Mouse (Mus musculus): Measurements from ENCODE around the gene Med13l.
A peak's percentile ranks its signal among the peaks of the same experiment; 100 is the strongest.
"Not testable (repeated sequence)": the region's sequence is repeated elsewhere in the genome, so short reads cannot be mapped to it uniquely, and the experiment has no call there.

The Med13l gene

DNA sequence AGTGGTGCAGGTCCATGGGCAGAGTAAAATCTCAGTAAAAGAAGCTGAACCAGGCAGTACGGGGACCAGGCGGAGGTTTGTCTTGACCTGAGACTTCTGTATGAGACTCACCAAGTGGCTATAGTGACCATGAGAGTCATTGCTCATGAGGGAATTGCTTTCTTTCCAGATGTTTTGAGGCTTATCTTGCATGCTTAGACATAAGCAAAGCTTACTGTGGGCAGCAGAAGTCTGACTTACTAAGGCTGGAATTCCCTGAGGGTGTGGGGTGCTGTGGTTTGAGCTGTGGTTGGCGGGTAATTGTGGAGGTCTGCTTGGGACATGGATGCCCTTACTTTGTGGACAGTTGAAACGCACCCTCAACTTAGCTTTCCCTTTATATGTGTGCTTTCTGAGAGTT lies 67.7 kb downstream of the Med13l start:
- no peak for DNase-seq (ENCODE audit: low read depth, low spot score)

DNA sequence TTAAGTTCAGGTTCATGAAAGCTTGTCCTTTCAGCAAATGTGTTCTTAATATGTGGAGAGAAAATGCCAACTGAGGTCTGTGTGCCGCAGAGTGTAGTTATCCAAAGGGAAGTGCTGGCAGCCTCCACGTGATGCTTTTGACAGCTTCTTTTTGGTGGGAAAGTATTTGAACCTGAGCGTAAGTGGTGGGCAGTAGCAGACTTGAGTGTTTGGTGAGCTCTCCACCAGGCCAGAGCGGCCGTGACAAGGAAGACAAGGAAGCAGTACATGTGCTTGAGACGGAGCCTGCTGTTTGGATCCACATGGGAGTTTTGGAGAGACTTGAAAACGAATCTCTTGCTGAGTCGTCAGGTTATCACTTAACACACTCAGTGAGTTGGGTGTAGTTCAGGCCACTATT lies 71.9 kb downstream of the Med13l start:
- DNase-seq (ENCODE audit: low read depth, low spot score), result no peak

DNA sequence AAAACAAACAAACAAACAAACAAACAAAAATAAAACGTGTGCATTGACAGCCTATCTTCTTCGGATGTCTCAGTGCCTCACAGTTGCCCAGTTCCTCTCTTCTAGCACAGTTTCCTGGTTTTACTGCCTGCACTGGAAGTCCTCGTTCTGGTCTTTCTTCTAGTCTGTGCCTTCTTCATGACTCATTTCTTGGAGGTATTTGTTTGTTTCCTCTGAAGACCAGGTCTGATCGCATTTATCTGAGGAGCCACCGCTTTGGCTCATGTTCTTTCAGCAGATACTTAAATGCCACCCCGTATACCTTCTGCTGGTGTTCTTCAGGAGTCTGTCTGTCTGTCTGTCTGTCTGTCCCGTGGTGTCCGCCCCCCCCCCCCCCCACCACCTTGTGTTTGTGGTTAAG lies 72.6 kb downstream of the Med13l start:
- peak; percentile 32 for DNase-seq (ENCODE audit: low read depth, low spot score)

DNA sequence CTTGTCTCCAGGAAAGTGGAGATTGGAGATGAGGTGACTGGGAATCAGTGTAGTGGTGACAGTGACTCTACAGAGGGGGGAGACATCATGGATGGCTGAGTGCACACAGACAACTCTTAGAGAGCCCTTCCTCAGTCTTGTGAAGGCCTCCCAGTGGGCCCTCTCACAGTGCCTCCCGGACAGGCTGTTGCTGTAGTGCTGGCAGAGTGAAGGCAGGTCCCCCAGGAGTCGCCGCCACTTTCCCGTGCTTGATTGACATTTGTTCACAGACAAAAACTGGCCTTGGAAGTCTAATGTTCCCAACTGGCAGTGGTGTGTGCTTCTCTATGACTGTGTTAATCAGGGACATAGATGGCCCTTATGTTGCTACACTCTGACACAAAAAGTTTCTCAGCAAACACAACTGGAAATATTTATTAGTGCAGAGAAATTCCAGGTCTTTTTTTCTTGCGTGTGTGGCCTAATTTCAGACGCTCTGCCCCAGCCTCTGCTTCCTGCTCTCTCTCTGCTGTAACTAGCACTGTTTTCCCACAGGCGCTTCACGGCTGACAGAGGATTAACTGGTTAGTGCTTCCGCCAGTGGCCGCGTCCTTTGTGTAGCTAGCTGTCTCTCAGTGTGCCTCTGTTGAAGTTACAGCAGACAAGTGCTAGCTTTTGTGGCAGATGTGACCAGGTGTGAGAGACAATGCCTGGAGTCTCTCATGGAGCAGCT lies 75.2 kb downstream of the Med13l start:
- no peak for DNase-seq (ENCODE audit: low read depth, low spot score)

DNA sequence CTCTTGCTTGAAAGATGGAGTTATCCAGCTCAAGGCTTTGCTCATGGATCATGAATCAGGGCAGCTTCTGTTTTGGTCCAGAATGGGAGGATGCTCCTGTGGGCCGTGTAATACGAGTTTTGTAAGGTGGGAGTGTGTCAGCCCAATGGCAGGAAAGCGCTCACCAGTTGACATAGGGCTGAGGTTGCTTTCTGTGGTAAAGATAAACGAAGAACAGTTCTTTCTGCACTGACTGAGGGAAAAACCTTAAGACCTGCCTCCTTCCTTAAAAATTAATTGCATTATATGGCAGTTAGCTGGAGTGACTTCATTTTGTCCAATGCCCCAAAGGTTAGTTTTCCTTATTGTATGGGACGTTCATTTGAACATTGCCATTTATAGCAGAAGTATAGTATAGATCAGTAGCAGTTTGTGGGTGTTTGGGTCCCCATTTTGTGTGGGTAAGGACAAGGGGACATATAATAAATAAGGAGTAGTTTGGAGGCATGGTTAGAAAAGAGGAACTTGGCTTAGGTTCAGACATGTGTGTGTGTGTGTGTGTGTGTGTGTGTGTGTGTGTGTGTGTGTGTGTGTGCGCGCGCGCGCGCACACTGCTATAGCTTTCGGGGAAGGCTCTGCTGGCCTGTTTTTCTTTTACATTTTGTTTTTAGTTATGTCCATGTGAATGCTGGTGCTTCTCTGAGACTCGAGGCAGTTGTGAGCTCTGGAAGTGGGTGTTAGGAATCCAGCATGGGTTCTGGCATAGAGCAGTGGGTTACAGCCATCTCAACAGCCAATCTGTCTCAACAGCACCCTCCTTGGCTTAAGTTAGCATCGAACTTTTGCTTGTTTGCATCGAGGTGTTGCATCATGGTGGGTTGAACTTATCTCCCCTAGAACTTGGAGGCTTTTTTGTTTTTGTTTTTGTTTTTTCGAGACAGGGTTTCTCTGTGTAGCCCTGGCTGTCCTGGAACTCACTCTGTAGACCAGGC lies 76.2 kb downstream of the Med13l start:
- no peak for DNase-seq (ENCODE audit: low read depth, low spot score)

DNA sequence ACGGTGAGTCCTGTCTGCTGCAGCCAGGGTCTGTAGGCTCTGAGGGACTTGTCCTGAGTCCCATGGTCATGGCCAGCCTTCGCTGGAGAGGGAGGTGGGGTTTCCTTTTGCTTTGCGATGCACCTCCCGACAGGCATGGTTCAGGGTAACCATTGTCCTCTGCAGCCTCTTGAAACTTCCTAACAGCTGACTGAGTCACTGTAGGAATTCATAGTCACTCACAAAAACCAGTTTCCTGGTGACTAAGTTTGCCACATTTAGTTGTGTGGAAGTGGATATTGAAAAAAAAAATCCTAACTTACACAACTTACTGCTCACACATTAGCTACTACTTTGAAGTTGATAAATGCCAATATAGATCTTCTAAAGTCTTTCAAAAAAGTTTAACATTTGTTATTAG lies 77.5 kb downstream of the Med13l start:
- no peak for DNase-seq (ENCODE audit: low read depth, low spot score)

DNA sequence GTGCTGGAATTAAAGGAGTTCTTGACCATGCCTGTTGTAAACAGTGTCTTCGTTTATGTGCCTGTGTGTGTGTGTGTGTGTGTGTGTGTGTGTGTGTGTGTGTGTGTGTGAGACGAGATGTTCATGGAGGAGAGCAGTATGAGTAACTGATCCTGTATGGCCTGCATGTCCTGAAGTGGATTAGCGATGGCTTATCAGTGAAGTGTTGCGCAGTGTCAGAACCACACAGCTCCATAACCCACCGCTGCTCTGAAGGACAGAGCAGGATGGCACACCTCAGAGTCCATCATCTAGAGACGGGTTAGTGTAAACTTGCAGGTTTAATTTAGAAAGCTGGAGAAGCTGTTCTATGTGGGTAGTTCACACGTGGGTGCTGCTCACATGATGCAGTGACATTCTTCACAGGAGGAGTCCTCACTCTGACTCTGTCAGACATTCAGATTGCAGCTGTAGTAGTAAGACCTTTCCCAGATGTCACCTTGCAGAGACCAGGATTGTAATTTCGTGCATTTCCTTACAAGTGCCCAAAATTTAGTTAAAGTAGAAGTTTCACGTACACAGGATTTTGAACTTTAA lies 78.1 kb downstream of the Med13l start:
- DNase-seq (ENCODE audit: low read depth, low spot score), result no peak

DNA sequence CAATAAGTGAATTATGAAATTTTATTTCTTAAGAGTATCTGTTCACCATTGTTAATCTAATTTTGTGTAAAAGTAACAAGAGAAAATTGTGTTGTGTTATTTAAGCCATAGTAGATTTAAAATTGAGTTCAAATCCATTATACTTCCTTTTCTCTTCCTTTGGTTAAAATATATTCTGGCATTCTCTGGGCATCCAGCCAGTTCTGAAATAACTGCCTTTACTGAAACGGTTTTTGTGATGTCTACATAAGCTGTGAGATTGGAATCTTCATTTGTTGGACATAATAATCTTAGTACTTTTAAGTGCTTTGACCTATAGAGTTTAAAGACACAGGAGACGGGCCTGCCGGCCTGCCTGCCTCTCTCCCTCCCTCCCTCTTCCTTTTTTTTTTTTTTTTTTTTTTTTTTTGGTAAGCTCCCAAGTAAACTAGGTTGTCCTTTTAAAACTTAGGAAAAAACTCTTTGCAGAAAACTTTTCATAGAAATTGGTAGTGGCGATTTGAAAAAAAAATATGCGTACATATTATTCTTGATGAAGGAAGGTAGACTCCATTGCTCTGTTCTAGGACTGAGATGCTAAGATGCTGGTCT lies 78.7 kb downstream of the Med13l start:
- no peak for DNase-seq (ENCODE audit: low read depth, low spot score)

DNA sequence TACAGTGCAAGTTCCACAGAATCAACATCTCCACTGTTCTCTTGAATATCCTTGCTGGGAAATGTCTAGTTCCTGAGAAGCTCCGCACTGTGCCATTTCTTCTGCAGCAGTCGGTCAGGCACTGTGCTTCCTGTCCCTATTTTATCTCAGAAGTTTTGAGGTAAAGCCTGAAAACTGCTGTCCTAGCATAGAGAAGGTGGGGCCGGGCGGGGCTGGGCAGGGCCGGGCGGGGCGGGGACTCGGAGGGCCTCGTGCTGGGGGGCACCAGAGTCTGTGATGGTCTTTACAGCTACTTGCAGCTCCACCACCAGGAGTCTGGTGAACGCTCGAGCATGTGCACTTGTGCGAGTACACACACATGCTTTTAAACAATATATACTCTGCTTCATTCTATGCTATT lies 83.6 kb downstream of the Med13l start:
- no peak for DNase-seq (ENCODE audit: low read depth, low spot score)

DNA sequence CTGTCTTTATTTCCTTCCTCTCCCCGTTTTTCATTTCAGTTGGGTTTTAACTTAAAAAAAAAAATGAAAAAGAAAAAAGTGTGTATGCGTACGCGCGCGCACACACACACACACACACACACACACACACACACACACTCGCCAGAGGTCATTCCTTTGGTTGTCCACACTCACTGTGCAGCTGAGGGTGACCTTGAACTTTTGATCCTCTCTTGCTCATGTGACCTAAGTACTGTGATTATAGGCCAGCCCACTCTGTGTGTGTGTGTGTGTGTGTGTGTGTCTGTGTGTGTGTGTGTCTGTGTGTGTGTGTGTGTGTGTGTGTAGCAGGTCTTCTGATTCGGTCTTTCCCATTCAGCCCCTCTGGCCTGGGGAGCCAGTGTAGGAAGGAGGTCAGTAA lies 84.0 kb downstream of the Med13l start:
- DNase-seq (ENCODE audit: low read depth, low spot score), result no peak

DNA sequence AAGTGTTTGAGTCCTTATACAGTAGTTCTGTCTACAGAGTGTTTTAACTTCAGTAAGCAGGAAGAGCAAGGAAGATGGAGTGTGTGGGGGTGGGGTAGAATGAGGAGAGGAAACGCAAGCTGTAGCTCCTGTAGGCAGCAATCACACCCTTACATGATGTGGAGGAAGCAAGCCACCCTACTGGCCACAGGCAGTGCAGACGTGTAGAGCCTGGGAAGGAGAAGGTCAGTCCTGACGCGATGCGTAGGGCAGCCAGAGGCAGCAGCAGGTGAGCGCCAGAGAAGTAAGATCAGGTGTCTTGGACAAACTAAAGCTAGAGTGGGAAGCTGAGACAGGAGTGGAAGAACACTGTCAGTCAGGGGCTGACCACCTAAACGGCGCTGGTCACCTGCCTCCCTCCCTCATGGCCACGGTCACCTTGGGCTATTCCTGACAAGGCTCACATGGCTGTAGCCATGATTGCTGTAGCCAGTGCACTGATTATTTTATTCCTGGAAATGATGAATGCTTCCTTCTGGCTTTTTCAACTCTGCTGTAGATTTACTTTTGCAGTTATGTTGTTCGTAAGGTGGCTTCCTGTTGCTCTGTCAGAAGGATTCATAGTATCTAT lies 84.8 kb downstream of the Med13l start:
- DNase-seq (ENCODE audit: low read depth, low spot score), result peak; percentile 48

DNA sequence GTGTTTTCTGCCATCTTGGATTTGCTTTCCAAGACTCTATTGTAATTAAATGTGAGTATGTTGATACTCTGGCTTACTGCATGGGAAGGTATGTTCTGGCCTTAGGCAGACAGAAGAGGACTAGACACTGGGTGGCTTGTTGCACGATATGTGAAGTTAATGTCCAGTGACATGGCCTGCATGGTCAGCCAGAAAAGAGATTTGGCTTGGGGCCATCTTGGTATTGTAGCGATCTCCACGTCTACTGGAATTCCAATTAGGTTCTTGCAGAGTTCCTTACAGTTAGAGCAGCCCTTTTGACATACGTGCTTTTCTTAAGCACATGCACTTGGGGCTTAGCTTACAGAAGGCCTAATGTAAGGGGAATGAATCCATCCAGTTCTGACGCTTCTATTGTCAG lies 86.4 kb downstream of the Med13l start:
- DNase-seq (ENCODE audit: low read depth, low spot score), result no peak

DNA sequence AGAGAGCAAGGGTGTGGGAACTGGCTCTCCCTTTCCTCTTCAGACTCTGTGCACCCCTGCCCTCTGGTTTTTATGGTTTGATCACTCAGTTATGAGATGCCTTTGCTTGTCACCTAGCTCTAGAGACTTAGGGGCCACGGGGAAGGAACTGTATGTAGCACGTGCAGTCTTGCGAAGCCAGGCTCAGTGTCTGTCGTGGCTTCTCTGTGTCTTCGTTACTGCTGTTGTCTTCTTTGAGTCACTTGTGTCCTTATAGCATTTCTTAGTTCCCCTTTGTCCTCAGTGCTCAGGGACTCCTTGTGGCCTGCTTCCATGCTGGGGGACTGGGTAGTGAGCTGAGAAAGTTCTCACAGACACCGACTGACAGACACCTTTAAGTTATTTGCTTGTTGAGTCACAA lies 86.9 kb downstream of the Med13l start:
- no peak for DNase-seq (ENCODE audit: low read depth, low spot score)

DNA sequence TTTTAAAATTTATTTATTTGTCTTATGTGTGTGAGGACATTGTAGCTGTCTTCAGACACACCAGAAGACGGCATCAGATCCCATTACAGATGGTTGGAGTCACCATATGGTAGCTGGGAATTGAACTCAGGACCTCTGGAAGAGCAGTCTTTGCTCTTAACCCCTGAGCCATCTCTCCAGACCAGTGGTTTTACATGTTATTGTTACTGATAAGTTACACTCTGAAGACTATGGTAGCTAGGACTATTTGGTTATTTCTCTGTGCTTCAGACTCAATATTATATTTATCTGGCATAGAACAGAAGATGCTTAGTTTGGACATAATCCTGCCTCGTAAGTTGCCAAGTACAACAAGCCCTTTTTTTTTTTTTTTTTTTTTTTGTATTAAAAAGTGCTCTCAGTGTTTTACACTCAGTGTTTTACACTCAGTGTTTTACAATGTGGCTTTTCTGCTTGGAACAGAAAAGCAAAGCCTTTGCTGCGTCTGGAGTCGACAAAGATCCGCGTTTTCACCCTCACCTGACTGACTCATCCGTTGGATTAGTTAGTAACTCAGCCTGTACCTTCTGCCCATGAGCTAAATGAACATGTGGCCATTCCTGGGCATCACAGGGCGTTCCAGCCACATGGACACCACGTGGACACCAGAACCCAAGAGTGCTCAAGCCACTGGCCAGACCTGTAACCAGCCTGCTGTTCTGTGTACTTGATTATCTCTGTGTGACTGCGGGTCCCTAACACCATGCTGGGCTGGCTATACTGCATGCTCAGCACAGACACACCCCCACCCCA lies 88.9 kb downstream of the Med13l start:
- DNase-seq (ENCODE audit: low read depth, low spot score), result no peak

DNA sequence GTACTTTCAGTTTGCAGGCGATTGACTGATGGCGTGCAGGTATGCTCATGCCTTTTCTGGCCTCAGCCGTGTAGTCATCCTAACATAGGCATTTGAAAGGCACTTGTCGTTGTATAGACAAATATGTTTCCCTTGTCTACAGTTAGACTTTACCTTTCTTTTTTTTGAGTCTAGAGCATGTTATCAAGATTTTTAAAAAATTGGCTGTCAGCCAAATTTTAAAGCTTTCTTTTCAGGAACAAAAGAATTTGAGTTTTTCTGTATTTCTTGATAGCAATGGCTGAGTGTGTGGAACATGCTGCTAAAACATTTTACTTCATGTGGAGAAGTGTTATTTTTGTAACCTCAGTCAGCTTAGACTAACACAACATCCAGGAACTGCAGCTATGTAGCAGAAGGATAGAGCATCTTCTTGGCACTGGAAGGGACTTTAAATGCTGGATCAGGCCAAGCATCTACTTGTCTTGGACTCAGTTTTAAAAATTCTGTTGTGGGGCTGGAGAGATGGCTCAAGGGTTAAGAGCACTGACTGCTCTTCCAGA lies 89.6 kb downstream of the Med13l start:
- DNase-seq (ENCODE audit: low read depth, low spot score), result peak; percentile 28

DNA sequence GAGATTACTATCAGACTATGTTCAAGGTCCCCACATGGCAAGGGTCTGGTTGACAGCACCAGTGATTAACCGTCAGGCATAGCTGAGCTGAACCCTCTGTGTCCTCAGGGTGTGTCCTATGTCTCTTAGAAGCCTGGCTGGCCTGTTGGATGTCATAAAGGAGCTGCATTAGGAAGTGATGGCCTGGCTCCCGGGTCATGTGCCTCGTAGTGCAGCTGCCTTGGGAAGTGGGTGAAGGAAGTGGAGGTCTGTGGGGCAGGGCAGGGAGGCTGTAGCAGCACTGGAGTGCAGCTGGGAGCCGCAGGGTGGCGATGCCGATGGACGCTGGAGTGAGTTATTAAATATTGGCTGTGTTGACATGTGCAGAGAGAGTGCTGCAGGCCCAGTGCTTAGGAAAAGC lies 90.3 kb downstream of the Med13l start:
- no peak for DNase-seq (ENCODE audit: low read depth, low spot score)

DNA sequence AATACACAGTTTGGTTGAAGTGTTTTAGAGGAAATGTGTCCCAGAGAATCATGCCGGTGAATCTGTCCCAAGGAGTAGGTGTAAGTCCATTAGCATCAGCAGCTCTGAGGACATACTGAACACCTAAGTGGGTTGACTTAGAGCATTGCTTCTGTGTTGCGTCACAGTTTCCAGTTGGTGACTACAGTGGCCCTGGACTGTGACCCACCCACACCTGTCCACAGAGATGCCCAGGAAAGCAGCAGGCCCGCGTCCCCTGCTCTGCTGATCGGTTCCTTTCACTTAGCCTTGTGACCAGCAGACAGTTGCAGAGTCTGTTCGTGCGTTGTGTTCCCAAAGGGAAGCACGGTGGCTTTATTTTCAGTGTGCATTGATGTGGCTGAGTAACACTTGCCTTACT lies 92.1 kb downstream of the Med13l start:
- no peak for DNase-seq (ENCODE audit: low read depth, low spot score)

DNA sequence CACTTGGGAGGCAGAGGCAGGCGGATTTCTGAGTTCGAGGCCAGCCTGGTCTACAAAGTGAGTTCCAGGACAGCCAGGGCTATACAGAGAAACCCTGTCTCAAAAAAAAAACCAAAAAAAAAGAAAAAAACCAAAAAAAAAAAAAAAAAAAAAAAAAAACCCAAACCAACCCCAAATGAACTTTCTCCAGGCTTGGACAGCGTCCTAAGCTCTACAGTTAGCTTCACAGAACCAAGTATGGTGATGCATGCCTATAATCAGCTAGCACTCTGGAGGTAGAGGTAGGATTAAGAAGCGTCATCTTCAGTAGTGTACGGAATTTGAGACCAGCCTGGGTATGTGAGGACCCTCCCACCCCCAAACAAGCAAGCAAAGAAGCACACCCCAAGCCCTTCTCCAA lies 92.6 kb downstream of the Med13l start:
- DNase-seq (ENCODE audit: low read depth, low spot score), result not testable (repeated sequence)

DNA sequence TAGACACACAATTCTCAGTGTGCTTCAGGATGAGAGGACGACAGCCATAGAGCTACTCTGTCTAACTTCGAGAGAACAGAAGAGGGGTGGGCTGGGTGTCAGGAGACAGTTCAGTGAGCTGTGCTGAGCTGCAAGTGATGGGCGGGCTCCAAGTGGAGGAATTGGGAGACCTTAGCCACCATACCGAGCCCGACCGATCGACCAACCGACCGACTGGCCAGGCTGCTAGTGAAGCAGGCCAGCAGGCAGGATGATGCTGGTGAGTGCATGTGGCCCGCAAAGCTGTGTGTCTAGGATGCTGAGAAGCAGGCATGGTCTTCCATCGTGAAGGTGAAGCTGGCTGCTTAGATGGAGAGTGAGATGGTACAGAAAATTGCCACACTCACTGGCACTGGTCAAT lies 94.1 kb downstream of the Med13l start:
- no peak for DNase-seq (ENCODE audit: low read depth, low spot score)

DNA sequence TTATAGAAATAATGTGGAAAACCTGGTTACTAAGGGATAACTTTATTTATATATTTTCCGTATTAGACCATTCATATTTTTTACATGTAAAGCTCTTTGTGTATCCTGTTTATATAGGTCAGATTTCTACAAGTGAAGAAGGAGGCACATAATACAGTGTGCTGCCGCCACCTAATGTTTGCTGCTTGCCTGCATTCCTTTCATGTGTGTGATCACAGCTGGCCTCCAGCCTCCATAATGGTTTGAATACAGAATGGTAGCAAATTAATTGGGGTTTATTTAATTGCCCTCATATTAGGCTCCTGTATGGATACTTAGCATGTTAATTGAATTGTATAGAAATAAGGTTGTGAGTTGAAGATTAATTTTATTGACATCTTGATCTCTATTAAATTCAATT lies 94.5 kb downstream of the Med13l start:
- DNase-seq (ENCODE audit: low read depth, low spot score), result peak; percentile 65

DNA sequence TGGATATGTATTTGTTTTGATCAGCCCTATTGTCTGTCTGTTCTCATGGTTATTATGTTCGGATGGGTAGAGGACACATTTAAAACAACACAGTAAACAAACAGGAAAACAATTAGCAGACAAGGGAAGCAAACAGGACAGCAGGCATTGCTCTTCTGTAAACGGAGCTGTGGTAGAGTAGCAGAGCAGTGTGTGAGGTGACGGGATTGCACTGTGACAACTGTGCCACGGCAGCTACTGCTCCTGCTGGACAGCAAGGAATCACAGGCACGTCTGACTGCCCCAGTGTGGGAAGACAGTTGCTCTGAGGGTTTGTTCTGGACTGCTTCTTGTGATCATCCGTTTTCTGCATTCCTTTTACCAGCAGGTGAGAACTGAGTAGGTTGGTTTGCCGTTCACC lies 94.9 kb downstream of the Med13l start:
- no peak for DNase-seq (ENCODE audit: low read depth, low spot score)
